Mouse (Mus musculus) liver, embryonic 12.5 days (tissue): ENCODE measurements around the gene Atxn7l2. TPM values are rescaled to one million over a fixed set of nuclear protein-coding genes. Genes with fewer than 3 reads are reported as not detected.

Experiments
- ATAC-seq: fragments of 200-750 bp; cut with Nextera tagmentation; 2 replicates; pipeline ENCODE4 v1.8.0; 2017; ENCODE audit warnings: moderate number of reproducible peaks, mild to moderate bottlenecking, moderate library complexity
- H3K27ac ChIP-seq: fragments of 300-500 bp; sonication (generic); 2 replicates; pipeline ENCODE4 v1.5.1; 2016; ENCODE audit warnings: mild to moderate bottlenecking
- H3K27me3 ChIP-seq: fragments of 300-500 bp; sonication (generic); replicated peaks from 2 replicates; pipeline ENCODE4 v1.6.1; 2016; ENCODE audit warnings: mild to moderate bottlenecking, moderate library complexity
- H3K36me3 ChIP-seq: fragments of 300-500 bp; sonication (generic); 2 replicates; pipeline ENCODE4 v1.6.1; 2016; ENCODE audit warnings: mild to moderate bottlenecking, moderate library complexity
- H3K4me1 ChIP-seq: fragments of 300-500 bp; sonication (generic); 2 replicates; pipeline ENCODE4 v1.6.1; 2016
- H3K4me2 ChIP-seq: fragments of 300-500 bp; sonication (generic); 2 replicates; pipeline ENCODE4 v1.6.1; 2016; ENCODE audit warnings: mild to moderate bottlenecking, moderate library complexity
- H3K4me3 ChIP-seq: fragments of 300-500 bp; sonication (generic); 2 replicates; pipeline ENCODE4 v1.5.1; 2016; ENCODE audit warnings: mild to moderate bottlenecking, moderate library complexity
- H3K9ac ChIP-seq: fragments of 300-500 bp; sonication (generic); 2 replicates; pipeline ENCODE4 v1.6.1; 2016; ENCODE audit warnings: mild to moderate bottlenecking, moderate library complexity
- H3K9me3 ChIP-seq: fragments of 300-500 bp; sonication (generic); replicated peaks from 2 replicates; pipeline ENCODE4 v1.6.1; 2016; ENCODE audit warnings: mild to moderate bottlenecking, moderate library complexity
- WGBS: fragments of 180-500 bp; shearing (Covaris S2); methylation state at CpG from one replicate; pipeline ENCODE4 v1.1.7; 2016; ENCODE audit not compliant: insufficient replicate concordance; 5-methylcytosine and 5-hydroxymethylcytosine counted together
- polyA plus RNA-seq: library from polyadenylated mRNA; unstranded; fragments of >200 nt; fragmentation: Nextera tagmentation; extraction: Ambion mirVana; gene quantifications from 2 replicates; pipeline ENCODE4 v1.2.1, GENCODE M21; 2016

Gene Atxn7l2
- polyA plus RNA-seq, 1 experiment from 2014 or later: 4.9 TPM

- Histone ChIP-seq H3K36me3 (no peaks in the 10 kb centered on the region), H3K4me2 (no peak overlapping the region), H3K4me1 (no peaks in the 10 kb centered on the region), H3K27me3 (peaks cover 30% of the 10 kb centered on the region), H3K9me3 (no peaks in the 10 kb centered on the region), H3K4me3 (no peak overlapping the region), H3K9ac (no peak overlapping the region), H3K27ac (no peak overlapping the region)
- WGBS: 55% methylated on average over 10 of the region's 10 CpGs
- 0 out of 2 replicates have a peak, but pooled peaks have one; percentile 27 for ATAC-seq
Observed at GRCm38 (mm10) chr3:108165532-108166315, 45.0 kb downstream of the Atxn7l2 start.

GRCm38 (mm10) chr3:108164807-108165206, 45.9 kb downstream of the Atxn7l2 start:
- Histone ChIP-seq H3K4me1 (no peaks in the 10 kb centered on the region), H3K27ac (no peak overlapping the region), H3K27me3 (peaks cover 30% of the 10 kb centered on the region), H3K4me2 (no peak overlapping the region), H3K9me3 (no peaks in the 10 kb centered on the region), H3K9ac (no peak overlapping the region), H3K4me3 (no peak overlapping the region), H3K36me3 (no peaks in the 10 kb centered on the region)
- 0 out of 2 replicates have a peak, but pooled peaks have one; percentile 3 for ATAC-seq
- 28% methylated on average over 9 of the region's 9 CpGs for WGBS

- H3K27ac ChIP-seq: no peak overlapping the region
- H3K9me3 ChIP-seq: no peaks in the 10 kb centered on the region
- no peak overlapping the region for H3K9ac ChIP-seq
- H3K27me3 ChIP-seq: peaks cover 30% of the 10 kb centered on the region
- no peaks in the 10 kb centered on the region for H3K4me1 ChIP-seq
- no peak overlapping the region for H3K4me3 ChIP-seq
- H3K4me2 ChIP-seq: no peak overlapping the region
- 44% methylated on average over 5 of the region's 5 CpGs for WGBS
- no peak for ATAC-seq
- H3K36me3 ChIP-seq: no peaks in the 10 kb centered on the region
Observed at GRCm38 (mm10) chr3:108164091-108164490, 46.6 kb downstream of the Atxn7l2 start.

- H3K4me3 ChIP-seq: no peak overlapping the region
- no peaks in the 10 kb centered on the region for H3K36me3 ChIP-seq
- no peaks in the 10 kb centered on the region for H3K9me3 ChIP-seq
- no peak overlapping the region for H3K9ac ChIP-seq
- no peak overlapping the region for H3K27ac ChIP-seq
- H3K4me2 ChIP-seq: no peak overlapping the region
- WGBS: 58% methylated on average over 9 of the region's 9 CpGs
- ATAC-seq: no peak
- peaks cover 18% of the 10 kb centered on the region for H3K27me3 ChIP-seq
- H3K4me1 ChIP-seq: no peaks in the 10 kb centered on the region
Observed at GRCm38 (mm10) chr3:108158383-108159037, 52.2 kb downstream of the Atxn7l2 start.

GRCm38 (mm10) chr3:108154656-108155055, 56.1 kb downstream of the Atxn7l2 start, which contains the start of gene Gpr61:
Gpr61 (minus strand) TSS chr3:108154882.
- no peak within 1 kb of the TSS for H3K4me3 ChIP-seq
- no peaks in the 10 kb centered on the region for H3K9me3 ChIP-seq
- H3K4me1 ChIP-seq: peaks cover 7% of the 10 kb centered on the region; the same call in 1 of the 2 replicates
- no peak within 1 kb of the TSS for H3K27ac ChIP-seq
- no peaks in the 10 kb centered on the region for H3K36me3 ChIP-seq
- no peak within 1 kb of the TSS for H3K9ac ChIP-seq
- no peak within 1 kb of the TSS for H3K4me2 ChIP-seq
- ATAC-seq: no peak
- WGBS: 52% methylated on average over 4 of the region's 4 CpGs
- peaks cover 6% of the 10 kb centered on the region for H3K27me3 ChIP-seq

GRCm38 (mm10) chr3:108152290-108152689, 58.4 kb downstream of the Atxn7l2 start:
- peaks cover 6% of the 10 kb centered on the region for H3K27me3 ChIP-seq
- no peaks in the 10 kb centered on the region for H3K9me3 ChIP-seq
- no peak overlapping the region for H3K4me2 ChIP-seq
- no peak overlapping the region for H3K27ac ChIP-seq
- no peak for ATAC-seq
- 73% methylated on average over 3 of the region's 3 CpGs for WGBS
- no peaks in the 10 kb centered on the region for H3K36me3 ChIP-seq
- H3K4me1 ChIP-seq: peaks cover 12% of the 10 kb centered on the region
- no peak overlapping the region for H3K4me3 ChIP-seq
- no peak overlapping the region for H3K9ac ChIP-seq

Other genes starting within 250 kb of the Atxn7l2 start
- gene Gstm3, start 241.7 kb downstream of the Atxn7l2 start, polyA plus RNA-seq: 7.9 and 10.0 TPM in 2 replicates
- 7.6 and 7.8 TPM in 2 replicates for gene Gstm2, start 224.5 kb downstream of the Atxn7l2 start, polyA plus RNA-seq
- gene Gstm1, start 193.0 kb downstream of the Atxn7l2 start, polyA plus RNA-seq: 228 and 237 TPM in 2 replicates
- gene Gstm4, start 166.0 kb downstream of the Atxn7l2 start, polyA plus RNA-seq: 16.2 and 16.6 TPM in 2 replicates
- 77.4 and 80.6 TPM in 2 replicates for gene Ampd2, start 124.3 kb downstream of the Atxn7l2 start, polyA plus RNA-seq
- 2.7 and 3.3 TPM in 2 replicates for gene Gnat2, start 118.1 kb downstream of the Atxn7l2 start, polyA plus RNA-seq
- gene Gnai3, start 64.8 kb downstream of the Atxn7l2 start, polyA plus RNA-seq: 89.0 and 91.7 TPM in 2 replicates
- 0.04 TPM in 1 of 2 replicates, not detected in the other for gene Gpr61, start 56.1 kb downstream of the Atxn7l2 start, polyA plus RNA-seq
- gene Amigo1, start 24.6 kb downstream of the Atxn7l2 start, polyA plus RNA-seq: 1.1 and 1.2 TPM in 2 replicates
- 2.8 TPM in 2 replicates for gene Cyb561d1, start 9.7 kb downstream of the Atxn7l2 start, polyA plus RNA-seq
- gene Sypl2, start 15.7 kb upstream of the Atxn7l2 start, polyA plus RNA-seq: 0.12 and 0.14 TPM in 2 replicates
- gene Psma5, start 46.0 kb upstream of the Atxn7l2 start, polyA plus RNA-seq: 213 and 222 TPM in 2 replicates
- gene Sort1, start 73.1 kb upstream of the Atxn7l2 start, polyA plus RNA-seq: 6.5 and 6.9 TPM in 2 replicates
- gene Mybphl, start 154.0 kb upstream of the Atxn7l2 start, polyA plus RNA-seq: 0.19 TPM in 1 of 2 replicates, not detected in the other
- 20.2 and 21.2 TPM in 2 replicates for gene Psrc1, start 172.9 kb upstream of the Atxn7l2 start, polyA plus RNA-seq
- gene Celsr2, start 204.6 kb upstream of the Atxn7l2 start, polyA plus RNA-seq: 0.49 and 0.93 TPM in 2 replicates
- 132 and 134 TPM in 2 replicates for gene Sars, start 234.3 kb upstream of the Atxn7l2 start, polyA plus RNA-seq